Mouse (Mus musculus): ENCODE measurements around the gene Dmc1. TPM values are rescaled to one million over a fixed set of nuclear protein-coding genes. Genes with fewer than 3 reads are reported as not detected.

Gene Dmc1
- polyA plus RNA-seq, 1 experiment from 2014 or later: 1.9 TPM

DNA sequence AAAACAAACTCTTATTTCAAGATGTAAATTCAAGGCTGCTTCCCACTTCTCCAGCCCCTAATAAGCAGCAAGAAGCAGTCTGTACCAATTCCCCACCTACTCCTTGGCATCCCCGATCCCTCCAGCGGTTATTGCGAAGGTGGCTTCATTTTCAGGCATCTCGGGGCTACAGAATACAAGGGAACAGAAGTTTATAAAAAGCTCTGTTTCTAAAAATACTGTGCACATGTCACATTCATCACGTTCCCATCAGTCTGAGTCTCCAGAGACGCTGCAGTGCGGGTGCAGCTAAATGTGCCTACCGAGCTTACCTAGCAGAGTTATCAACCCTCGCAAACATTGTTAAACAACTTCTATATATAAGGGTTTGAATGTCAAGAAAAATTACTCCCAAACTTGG, 42.5 kb downstream of the Dmc1 start:
- H3K9me3 ChIP-seq: no peaks in the 10 kb centered on the region
- no peak for ATAC-seq (ENCODE audit: extremely low read depth, insufficient number of reproducible peaks, low FRiP score, low TSS enrichment)
- H3K27me3 ChIP-seq (replicated peaks): no peaks in the 10 kb centered on the region
- no peaks in the 10 kb centered on the region for H3K36me3 ChIP-seq
- no peak overlapping the region for H3K9ac ChIP-seq
- 50% methylated on average over 9 of the region's 9 CpGs for WGBS
- H3K4me1 ChIP-seq: peaks cover 16% of the 10 kb centered on the region
- no peak overlapping the region for H3K4me3 ChIP-seq
- H3K27ac ChIP-seq (replicated peaks): peak overlapping the region; percentile 46
- H3K4me2 ChIP-seq: peak overlapping the region; percentile 42

- WGBS: 53% methylated on average over 3 of the region's 3 CpGs
- H3K4me1 ChIP-seq: peaks cover 16% of the 10 kb centered on the region
- H3K4me3 ChIP-seq: no peak overlapping the region
- no peaks in the 10 kb centered on the region for H3K27me3 ChIP-seq (replicated peaks)
- H3K9ac ChIP-seq: no peak overlapping the region
- ATAC-seq (ENCODE audit: extremely low read depth, insufficient number of reproducible peaks, low FRiP score, low TSS enrichment): no peak
- H3K36me3 ChIP-seq: no peaks in the 10 kb centered on the region
- no peaks in the 10 kb centered on the region for H3K9me3 ChIP-seq
- H3K27ac ChIP-seq (replicated peaks): no peak overlapping the region
- H3K4me2 ChIP-seq: no peak overlapping the region
These were observed 45.3 kb downstream of the Dmc1 start for GRCm38 (mm10) chr15:79559649-79560048.

- no peak overlapping the region for H3K9ac ChIP-seq
- H3K4me1 ChIP-seq: no peaks in the 10 kb centered on the region
- no peak overlapping the region for H3K4me3 ChIP-seq
- H3K27ac ChIP-seq (replicated peaks): no peak overlapping the region
- peaks cover 32% of the 10 kb centered on the region for H3K27me3 ChIP-seq (replicated peaks)
- no peak for ATAC-seq (ENCODE audit: extremely low read depth, insufficient number of reproducible peaks, low FRiP score, low TSS enrichment)
- 63% methylated on average over 5 of the region's 5 CpGs for WGBS
- H3K4me2 ChIP-seq: no peak overlapping the region
- no peaks in the 10 kb centered on the region for H3K36me3 ChIP-seq
- no peaks in the 10 kb centered on the region for H3K9me3 ChIP-seq
These were observed 52.3 kb downstream of the Dmc1 start for GRCm38 (mm10) chr15:79552566-79552965.

GRCm38 (mm10) chr15:79548226-79548625, 56.7 kb downstream of the Dmc1 start:
- H3K4me2 ChIP-seq: no peak overlapping the region
- H3K9me3 ChIP-seq: no peaks in the 10 kb centered on the region
- ATAC-seq (ENCODE audit: extremely low read depth, insufficient number of reproducible peaks, low FRiP score, low TSS enrichment): no peak
- H3K9ac ChIP-seq: no peak overlapping the region
- H3K36me3 ChIP-seq: peaks cover 15% of the 10 kb centered on the region
- peaks cover 26% of the 10 kb centered on the region for H3K27me3 ChIP-seq (replicated peaks)
- H3K4me1 ChIP-seq: peaks cover 22% of the 10 kb centered on the region
- no peak overlapping the region for H3K27ac ChIP-seq (replicated peaks)
- WGBS: 95% methylated on average over 2 of the region's 2 CpGs
- H3K4me3 ChIP-seq: no peak overlapping the region

- 75% methylated on average over 17 of the region's 17 CpGs for WGBS
- Histone ChIP-seq H3K9ac (peak overlapping the region; percentile 78), H3K9me3 (no peaks in the 10 kb centered on the region), H3K27ac (replicated peaks) (peak overlapping the region; percentile 95), H3K4me3 (peak overlapping the region; percentile 78), H3K27me3 (replicated peaks) (peaks cover 22% of the 10 kb centered on the region), H3K36me3 (peaks cover 24% of the 10 kb centered on the region), H3K4me1 (peaks cover 26% of the 10 kb centered on the region), H3K4me2 (peak overlapping the region; percentile 80)
- ATAC-seq (ENCODE audit: extremely low read depth, insufficient number of reproducible peaks, low FRiP score, low TSS enrichment): no peak
These were observed 57.6 kb downstream of the Dmc1 start for GRCm38 (mm10) chr15:79547289-79547820.

- peaks cover 31% of the 10 kb centered on the region for H3K36me3 ChIP-seq
- H3K9ac ChIP-seq: peak within 1 kb of the TSS; percentile 98
- H3K27ac ChIP-seq (replicated peaks): peak within 1 kb of the TSS; percentile 99
- peaks cover 31% of the 10 kb centered on the region for H3K4me1 ChIP-seq
- WGBS: 2% methylated on average over 84 of the region's 84 CpGs
- H3K4me2 ChIP-seq: peak within 1 kb of the TSS; percentile 80
- H3K9me3 ChIP-seq: no peaks in the 10 kb centered on the region
- H3K27me3 ChIP-seq (replicated peaks): peaks cover 19% of the 10 kb centered on the region
- peak; percentile 96 for ATAC-seq (ENCODE audit: extremely low read depth, insufficient number of reproducible peaks, low FRiP score, low TSS enrichment)
- peak within 1 kb of the TSS; percentile 78 for H3K4me3 ChIP-seq
These were observed 58.3 kb downstream of the Dmc1 start, which contains the start of gene Ddx17 for GRCm38 (mm10) chr15:79546410-79547288. TSS of gene Ddx17 (minus strand) at chr15:79546741.

DNA sequence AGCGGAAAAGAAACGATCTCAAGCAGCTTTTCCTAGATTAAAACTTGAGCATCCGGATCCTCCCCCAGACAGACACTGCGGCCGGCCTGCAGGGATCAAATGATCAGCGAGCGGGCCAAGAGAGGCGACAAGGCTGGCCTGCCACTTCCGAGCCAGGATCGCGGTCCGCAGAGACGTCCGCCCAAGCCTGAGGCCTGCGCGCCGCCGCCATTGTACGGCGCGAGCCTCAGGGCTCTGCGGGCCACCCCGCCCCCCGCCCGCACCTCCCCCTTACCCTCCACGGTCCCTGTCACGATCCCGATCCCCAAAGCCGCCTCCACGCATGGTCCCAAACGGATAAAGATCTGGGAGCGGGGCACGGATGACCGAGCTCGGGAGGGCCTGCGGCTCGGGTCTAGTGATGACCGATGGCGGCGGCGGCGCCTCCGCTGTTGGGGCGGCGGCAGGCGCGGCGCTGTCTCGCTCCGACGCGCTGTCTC, 58.9 kb downstream of the Dmc1 start:
- H3K4me3 ChIP-seq: peak overlapping the region; percentile 78
- peaks cover 16% of the 10 kb centered on the region for H3K27me3 ChIP-seq (replicated peaks)
- H3K4me1 ChIP-seq: peaks cover 35% of the 10 kb centered on the region
- H3K4me2 ChIP-seq: peak overlapping the region; percentile 80
- H3K36me3 ChIP-seq: peaks cover 37% of the 10 kb centered on the region
- H3K27ac ChIP-seq (replicated peaks): peak overlapping the region; percentile 99
- no peaks in the 10 kb centered on the region for H3K9me3 ChIP-seq
- peak overlapping the region; percentile 98 for H3K9ac ChIP-seq
- WGBS: 0% methylated on average over 52 of the region's 52 CpGs
- peak; percentile 70 for ATAC-seq (ENCODE audit: extremely low read depth, insufficient number of reproducible peaks, low FRiP score, low TSS enrichment)

- peaks cover 42% of the 10 kb centered on the region for H3K36me3 ChIP-seq
- peak overlapping the region; percentile 78 for H3K4me3 ChIP-seq
- H3K27ac ChIP-seq (replicated peaks): peak overlapping the region; percentile 99
- ATAC-seq (ENCODE audit: extremely low read depth, insufficient number of reproducible peaks, low FRiP score, low TSS enrichment): no peak
- H3K9me3 ChIP-seq: no peaks in the 10 kb centered on the region
- peak overlapping the region; percentile 80 for H3K4me2 ChIP-seq
- peaks cover 13% of the 10 kb centered on the region for H3K27me3 ChIP-seq (replicated peaks)
- 4% methylated on average over 3 of the region's 3 CpGs for WGBS
- H3K9ac ChIP-seq: peak overlapping the region; percentile 98
- peaks cover 38% of the 10 kb centered on the region for H3K4me1 ChIP-seq
These were observed 59.4 kb downstream of the Dmc1 start for GRCm38 (mm10) chr15:79545496-79545895.

- peak overlapping the region; percentile 78 for H3K4me3 ChIP-seq
- no peak for ATAC-seq (ENCODE audit: extremely low read depth, insufficient number of reproducible peaks, low FRiP score, low TSS enrichment)
- H3K36me3 ChIP-seq: peaks cover 57% of the 10 kb centered on the region
- peak overlapping the region; percentile 80 for H3K4me2 ChIP-seq
- peaks cover 3% of the 10 kb centered on the region; the same call in 1 of the 2 replicates for H3K27me3 ChIP-seq (replicated peaks)
- no peak overlapping the region for H3K27ac ChIP-seq (replicated peaks)
- H3K9me3 ChIP-seq: no peaks in the 10 kb centered on the region
- 88% methylated on average over 3 of the region's 3 CpGs for WGBS
- peaks cover 43% of the 10 kb centered on the region for H3K4me1 ChIP-seq
- peak overlapping the region; percentile 34 for H3K9ac ChIP-seq
These were observed 60.9 kb downstream of the Dmc1 start for GRCm38 (mm10) chr15:79543968-79544367.

DNA sequence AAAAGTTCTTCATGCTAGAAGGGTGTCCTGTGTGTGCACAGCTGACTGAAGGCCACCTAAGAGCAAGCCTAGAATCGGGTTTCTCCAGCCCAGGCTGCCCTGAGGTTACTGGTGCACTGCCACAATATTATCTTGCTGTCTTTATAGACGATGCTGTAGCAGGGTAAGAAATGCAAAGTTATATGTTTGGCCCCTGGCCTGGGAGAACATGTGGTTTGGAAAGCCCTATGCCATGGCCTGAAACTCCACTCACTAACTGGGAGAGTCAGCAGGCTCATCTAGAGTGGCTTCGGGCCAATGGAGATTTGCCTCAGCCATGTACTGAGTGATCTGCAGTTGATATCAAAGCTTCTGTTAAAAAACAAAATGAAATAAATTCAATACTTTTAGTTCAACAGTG, 71.1 kb downstream of the Dmc1 start:
- no peak overlapping the region for H3K4me2 ChIP-seq
- WGBS: 82% methylated on average over 3 of the region's 3 CpGs
- no peaks in the 10 kb centered on the region for H3K9me3 ChIP-seq
- no peak for ATAC-seq (ENCODE audit: extremely low read depth, insufficient number of reproducible peaks, low FRiP score, low TSS enrichment)
- H3K27ac ChIP-seq (replicated peaks): no peak overlapping the region
- H3K27me3 ChIP-seq (replicated peaks): no peaks in the 10 kb centered on the region
- H3K4me3 ChIP-seq: no peak overlapping the region
- H3K4me1 ChIP-seq: peaks cover 6% of the 10 kb centered on the region
- peaks cover 100% of the 10 kb centered on the region for H3K36me3 ChIP-seq
- no peak overlapping the region for H3K9ac ChIP-seq

DNA sequence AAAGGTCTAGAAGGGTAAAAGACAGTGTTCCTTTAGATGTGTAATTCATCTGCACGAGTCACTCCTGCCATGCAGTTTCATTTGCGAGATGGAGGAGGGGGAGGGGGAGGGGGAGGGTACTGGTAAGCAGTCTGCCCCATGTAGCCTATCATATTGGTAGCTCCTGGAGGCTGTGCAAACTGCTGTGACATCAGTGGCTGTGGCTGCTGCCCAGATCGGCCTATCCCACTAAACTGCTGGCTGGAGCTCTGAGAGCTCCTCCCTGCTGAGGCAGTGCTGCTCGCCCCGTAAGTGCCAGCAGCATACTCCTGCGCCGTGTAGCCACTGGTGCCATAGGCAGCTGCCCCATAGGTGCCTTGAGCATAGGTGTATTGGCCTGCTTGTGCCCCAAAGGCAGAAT, 75.0 kb downstream of the Dmc1 start:
- no peak for ATAC-seq (ENCODE audit: extremely low read depth, insufficient number of reproducible peaks, low FRiP score, low TSS enrichment)
- H3K4me3 ChIP-seq: no peak overlapping the region
- H3K9ac ChIP-seq: no peak overlapping the region
- H3K36me3 ChIP-seq: peaks cover 99% of the 10 kb centered on the region
- no peak overlapping the region for H3K4me2 ChIP-seq
- no peak overlapping the region for H3K27ac ChIP-seq (replicated peaks)
- WGBS: 71% methylated on average over 7 of the region's 7 CpGs
- no peaks in the 10 kb centered on the region for H3K9me3 ChIP-seq
- H3K27me3 ChIP-seq (replicated peaks): no peaks in the 10 kb centered on the region
- peaks cover 4% of the 10 kb centered on the region; the same call in 1 of the 2 replicates for H3K4me1 ChIP-seq
